Mouse (Mus musculus) adrenal gland (tissue): ENCODE measurements at regions not wholly inside any gene's neighbourhood (a gene's known extent, or its start where the extent isn't known, plus 50 kb on each side); places are given as distances from the start of the nearest gene placed in this dataset.

ENCODE experiments used
- intact Hi-C: fragments of 180-260 bp; cut with DNase I; formaldehyde crosslinking; loops from one replicate; pipeline ENCODE4 v1.15.1; 2025

DNA sequence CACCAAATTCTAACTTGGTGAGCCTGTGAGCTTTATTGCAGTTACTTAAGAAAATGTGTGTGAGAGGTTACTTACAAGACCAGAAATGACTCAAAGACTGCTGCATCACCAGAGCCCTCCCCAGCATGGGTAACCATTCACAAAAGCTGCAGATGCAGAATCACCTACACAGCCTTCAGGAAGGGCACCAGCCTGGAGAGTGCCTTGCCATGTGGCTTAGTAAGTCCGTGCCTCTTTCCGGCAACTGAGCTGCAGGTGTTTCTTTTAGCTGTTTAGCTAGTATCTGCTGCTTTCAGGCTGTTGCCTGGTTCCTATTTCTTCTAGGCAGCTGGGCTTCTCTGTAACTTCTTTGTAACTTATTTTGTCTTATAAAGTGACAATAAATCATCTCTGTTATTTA is 213.2 kb upstream of the Stxbp6 start:
- intact Hi-C loops = no loop called here

DNA sequence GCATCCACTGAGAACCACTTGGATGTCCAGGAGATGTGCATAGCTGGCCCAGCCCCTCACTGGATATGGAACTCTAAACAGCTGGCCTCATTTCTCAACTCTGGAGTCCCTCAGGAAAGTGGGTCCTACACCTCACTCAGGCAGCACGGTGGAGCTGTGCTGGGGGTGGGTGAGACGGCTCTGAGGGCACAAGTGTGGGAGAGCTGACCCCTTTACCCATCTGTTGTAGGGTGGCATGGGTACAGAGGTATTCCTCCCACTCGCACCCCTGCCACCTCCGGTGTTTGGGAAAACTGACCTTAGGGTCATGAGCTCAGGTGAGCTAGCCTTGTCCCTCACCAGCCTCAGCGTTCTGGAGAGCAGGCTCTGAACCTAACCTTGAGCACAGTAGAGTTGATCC is 181.8 kb upstream of the Stxbp6 start:
- intact Hi-C loops = no loop called here

DNA sequence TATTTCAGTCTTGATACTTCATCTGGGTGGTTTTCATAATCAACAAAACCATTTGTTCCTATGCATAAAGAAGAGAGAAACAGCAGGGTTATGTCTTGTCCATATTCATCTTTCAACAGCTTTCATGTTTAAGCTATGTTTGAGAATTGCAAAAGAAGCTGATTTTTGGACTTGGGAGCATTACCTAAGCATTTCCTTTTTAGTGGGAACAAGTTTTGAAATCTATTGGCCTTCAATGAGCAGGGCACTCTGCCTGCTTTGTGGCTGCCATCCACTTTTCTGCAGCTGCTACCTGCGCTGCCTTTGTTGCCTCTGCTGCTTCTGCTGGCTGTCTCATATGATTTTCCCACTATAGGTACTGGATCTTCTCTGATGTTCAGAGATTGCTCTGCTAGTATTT is 136.6 kb upstream of the Stxbp6 start:
- intact Hi-C loops = no loop called here

DNA sequence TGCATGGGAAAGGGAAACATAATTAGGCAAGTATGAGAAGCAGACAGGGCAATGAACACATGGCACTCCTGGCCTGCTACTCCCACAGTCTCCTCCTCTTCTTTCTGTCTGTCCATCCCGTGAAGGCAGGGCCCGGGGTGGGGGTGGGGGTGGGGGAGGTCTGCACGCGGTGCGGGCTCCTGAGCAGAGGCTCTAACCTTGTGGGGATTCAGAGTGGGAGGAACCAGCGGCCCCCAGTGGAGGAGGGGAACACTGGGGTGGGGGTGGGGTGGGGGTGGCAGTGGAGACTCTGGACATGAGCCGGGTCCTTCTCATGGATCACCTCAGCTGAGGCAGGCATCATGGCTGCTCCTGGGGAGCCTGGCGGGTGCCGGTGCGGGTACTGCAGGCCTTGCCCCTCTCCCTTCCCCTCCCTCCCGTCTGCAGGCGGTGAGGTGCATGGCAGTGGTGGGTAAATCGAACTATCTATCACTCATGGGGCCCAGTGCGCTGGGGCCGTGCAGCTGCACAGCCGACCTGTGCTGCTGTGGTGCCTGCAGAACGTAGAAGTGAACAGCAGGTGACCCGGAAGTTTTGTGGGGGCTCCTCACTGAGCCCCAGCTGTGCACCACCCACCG is 120.9 kb upstream of the Stxbp6 start:
- intact Hi-C loops = loop anchor here (10.0 kb wide), 1 partner anchor 249 kb away; no protein-coding TSS in a partner anchor

DNA sequence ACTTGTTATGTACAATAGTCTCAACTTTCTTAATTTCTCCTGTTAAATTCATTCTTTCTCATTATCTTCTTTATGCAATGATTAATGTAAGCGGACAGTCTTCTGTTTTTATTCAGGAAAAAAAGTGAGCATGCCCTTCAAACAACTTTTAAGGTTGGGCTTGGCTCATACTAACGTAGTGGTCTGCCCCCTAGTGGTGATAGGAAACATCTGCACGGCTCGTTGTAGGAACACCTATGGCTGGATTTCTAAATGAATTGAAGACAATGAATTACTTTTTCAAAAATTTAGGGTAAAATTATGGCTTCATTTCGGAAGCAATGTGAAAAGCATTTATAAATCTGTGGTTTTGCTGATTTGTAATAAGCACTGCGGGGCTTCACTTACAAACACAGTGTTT is 112.6 kb upstream of the Stxbp6 start:
- intact Hi-C loops = loop anchor here (5.0 to 10.0 kb wide), 2 partner anchors 512 to 585 kb away; no protein-coding TSS in a partner anchor

DNA sequence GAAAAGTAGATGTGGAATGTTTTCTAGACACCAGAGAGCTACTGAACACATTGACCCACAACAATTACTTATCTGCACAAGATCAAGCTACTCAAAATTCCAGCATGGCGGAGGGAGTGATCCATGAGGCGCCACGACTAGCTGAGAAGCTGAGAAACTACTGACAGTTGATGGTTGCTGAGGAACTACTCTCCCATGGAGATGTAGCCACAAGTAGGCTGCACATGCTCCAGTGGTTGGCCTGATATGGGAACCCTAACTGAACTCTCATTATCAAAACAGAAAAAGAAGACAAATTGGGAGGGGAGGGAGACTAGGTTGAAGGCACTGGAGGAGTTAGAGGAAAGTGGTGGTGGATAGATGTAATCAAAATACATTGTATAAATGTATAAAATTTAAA is 110.0 kb upstream of the Stxbp6 start:
- intact Hi-C loops = loop anchor here (10.0 kb wide), 1 partner anchor 510 kb away; no protein-coding TSS in a partner anchor

DNA sequence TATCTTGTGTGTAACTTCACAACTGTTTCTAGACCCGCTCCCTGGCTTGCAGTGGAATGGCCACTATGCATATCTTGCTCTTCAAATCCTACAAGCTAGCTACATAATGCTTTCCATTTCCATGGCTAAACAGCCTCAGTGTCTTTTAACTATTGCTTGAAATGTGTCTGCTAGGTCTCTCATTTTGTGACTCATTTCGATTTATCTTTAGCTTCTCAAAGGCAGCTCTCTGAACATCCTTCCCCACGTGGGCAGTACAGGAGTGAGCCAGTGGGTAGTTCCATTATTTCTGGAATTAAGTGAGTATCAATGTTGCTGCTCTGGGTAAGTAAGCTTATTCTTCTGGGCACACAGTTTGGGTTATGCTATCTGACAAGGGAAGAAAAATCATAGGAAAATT is 102.9 kb upstream of the Stxbp6 start:
- intact Hi-C loops = loop anchor here (10.0 kb wide), 1 partner anchor 453 kb away; no protein-coding TSS in a partner anchor

DNA sequence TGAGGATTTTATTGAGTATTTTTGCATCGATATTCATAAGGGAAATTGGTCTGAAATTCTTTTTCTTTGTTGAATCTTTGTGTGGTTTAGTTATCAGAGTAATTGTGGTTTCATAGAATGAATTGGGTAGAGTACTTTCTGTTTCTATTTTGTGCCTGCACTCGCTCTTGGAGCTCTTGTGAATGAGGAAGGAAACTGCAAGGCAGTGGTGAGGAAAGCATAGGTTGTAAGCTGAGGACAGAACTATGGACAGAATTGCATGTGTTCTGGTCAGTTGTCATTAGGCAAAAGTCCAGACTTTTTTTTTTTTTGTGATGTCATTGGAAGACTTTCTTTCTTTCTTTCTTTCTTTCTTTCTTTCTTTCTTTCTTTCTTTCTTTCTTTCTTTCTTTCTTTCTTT is 100.8 kb upstream of the Stxbp6 start:
- intact Hi-C loops = loop anchor here (10.0 kb wide), 1 partner anchor 450 kb away; no protein-coding TSS in a partner anchor

DNA sequence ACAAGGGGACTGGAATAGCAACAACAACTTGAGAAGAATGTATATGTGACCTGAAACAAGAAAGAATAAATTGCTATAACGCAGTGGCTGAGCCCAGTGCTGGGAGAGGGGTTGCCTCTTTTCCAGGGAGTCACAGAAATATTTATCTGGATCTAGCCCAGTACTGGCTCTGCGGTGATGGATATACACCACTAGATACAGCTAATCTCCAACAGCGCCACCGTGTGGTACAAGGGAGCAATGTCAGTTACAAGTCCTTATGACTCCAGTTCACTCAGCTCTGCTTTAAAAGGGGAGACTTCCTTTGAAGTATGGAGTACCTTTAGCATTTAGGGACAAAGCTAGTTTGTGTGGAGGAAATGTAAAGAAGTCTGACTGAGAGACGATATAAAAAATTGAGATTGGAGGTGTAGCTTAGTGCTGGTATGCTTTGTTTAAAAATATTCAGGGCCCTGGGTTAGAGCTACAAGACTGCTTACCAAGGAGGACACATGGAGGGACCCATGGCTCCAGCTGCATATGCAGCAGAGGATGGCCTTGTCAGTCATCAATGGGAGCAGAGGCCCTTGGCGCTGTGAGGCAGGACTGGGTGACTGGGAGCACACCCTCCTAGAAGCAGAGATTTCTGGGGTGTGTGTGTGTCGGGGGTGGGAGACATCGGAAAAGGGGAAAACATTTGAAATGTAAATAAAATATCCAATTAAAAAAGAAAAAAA is 97.6 kb upstream of the Stxbp6 start:
- intact Hi-C loops = loop anchor here (10.0 kb wide), 1 partner anchor 447 kb away; no protein-coding TSS in a partner anchor

DNA sequence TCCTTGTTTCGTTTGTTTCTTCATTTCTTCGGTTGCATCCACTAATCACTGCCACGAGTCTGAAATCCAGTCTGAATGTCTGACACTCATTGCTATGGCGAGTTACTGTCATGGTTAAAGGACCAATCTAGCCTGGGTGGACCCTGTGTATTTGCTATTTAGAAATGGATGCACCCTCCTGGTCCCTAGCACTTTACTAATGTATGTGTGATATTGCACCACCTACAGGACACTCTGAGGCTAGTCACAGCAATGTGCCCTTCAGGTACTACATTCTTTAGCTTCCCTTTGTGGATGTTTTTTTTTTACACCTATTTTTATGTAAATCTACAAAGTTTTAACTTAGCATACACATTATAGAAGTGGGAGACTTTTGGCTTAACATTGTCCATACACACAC is 87.5 kb upstream of the Stxbp6 start:
- intact Hi-C loops = no loop called here

DNA sequence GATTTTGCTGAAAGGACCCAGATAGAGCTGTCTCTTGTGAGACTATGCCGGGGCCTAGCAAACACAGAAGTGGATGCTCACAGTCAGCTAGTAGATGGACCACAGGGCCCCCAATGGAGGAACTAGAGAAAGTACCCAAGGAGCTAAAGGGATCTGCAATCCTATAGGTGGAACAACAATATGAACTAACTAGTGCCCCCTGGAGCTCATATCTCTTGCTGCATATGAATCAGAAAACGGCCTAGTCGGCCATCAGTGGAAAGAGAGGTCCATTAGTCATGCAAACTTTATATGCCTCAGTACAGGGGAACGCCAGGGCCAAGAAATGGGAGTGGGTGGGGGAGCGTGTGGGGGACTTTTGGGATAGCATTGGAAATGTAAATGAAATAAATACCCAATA is 87.1 kb upstream of the Stxbp6 start:
- intact Hi-C loops = loop anchor here (2.0 kb wide), 1 partner anchor 313 kb away; no protein-coding TSS in a partner anchor

DNA sequence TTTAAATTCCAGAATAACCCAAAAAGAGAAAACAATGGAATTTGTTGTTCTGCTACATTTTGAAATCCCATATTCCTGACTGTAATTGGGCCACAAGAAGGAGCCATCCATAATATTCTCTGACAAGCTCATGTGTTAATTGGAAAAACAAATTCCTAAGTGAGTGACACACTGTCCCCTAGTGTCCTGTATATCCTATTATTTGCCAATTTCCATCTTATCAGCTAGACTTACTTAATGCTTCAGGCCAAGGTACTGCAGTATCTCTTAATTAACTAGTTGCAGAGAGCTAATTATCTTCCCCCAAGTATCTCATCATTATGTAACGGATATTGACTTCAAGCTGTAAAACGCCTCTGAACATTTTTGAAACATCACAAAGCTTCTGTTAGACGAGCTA is 84.5 kb upstream of the Stxbp6 start:
- intact Hi-C loops = no loop called here

DNA sequence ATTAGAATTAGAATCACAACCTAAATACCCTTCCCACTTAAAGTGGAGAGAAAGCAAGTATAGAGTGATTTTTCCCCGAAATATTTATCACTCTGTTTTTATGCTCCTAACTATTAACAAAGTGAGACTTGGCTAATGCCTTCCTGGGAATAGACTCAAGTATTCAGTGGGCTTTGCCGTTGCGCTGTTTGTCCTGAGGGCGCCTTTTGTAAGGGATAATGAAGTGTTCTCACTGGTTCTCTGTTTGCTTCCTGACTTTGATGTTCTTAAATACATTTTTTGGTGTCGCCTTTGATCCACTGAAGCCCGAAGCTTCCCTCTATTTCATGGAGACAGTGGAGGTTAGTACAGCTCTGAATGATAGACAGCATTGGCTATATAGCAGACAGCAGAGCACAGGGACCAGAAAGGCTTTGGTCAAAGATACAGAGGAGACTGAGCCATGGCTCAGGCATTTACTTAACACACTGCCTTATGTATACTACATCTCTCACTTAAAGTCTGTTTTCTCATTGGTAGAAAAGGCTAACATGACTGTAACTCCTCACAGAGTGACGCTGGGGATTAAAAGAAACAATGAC is 63.0 kb upstream of the Stxbp6 start:
- intact Hi-C loops = no loop called here

DNA sequence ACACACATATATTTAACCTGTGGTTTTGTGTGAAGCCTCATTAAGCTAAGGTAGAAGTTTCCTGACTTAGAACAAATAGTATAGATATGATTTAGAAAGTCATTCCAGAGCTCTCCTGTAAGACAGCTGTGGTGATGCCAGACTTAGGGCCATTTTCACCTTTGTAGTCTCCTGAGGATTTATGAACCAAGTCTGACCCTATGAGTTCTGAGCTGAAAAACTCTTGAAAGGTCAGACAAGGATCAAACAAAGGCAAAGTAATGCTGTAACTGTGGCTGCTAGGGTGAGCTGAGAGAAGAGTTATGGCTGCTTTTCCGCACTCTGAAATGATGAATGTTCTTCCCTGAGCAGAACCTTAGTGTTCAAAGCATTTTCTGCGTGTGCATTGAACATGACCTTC is 58.9 kb upstream of the Stxbp6 start:
- intact Hi-C loops = no loop called here

DNA sequence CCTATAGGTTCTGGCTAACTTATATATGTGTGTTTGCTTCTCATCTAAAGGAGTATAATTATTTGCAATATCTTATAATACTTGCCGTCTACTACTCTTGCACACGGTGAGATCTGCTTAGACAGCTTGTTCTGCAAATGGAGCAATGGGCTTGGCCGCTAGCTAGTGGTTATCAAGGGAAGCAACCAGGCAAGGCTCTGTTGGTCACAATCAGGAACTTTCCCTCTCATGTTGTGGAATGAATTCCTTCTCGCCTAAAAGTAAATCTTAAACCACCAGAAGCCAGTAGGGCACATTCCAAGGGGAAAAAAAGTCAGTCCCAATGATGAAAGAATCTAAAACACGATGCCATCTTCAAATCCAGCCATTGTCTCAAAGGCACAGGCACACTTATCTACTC is 56.6 kb upstream of the Stxbp6 start:
- intact Hi-C loops = no loop called here

DNA sequence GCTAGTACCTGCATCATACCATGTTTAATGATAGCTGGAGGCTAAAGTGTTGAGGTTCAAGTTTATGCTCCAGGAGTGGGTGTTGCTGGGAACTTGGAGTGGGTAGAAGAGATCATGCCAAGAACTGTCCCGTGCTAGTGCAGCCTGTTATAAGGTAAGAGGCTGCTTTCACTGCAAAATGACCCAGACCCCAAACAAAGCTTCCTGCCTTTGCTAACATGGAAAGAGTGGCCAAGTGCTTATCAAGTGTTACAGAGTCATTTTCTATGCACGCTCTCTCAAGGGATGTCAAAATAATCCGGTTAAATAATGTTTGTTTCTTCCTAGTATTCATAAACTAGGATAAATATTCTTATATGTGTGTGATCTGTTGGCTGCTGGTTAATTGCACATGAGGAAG is 51.4 kb upstream of the Stxbp6 start:
- intact Hi-C loops = no loop called here
